Mouse (Mus musculus): ENCODE data around the gene Afg1l.
A peak's percentile ranks its signal among the peaks of the same experiment; 100 is the strongest.

DNA sequence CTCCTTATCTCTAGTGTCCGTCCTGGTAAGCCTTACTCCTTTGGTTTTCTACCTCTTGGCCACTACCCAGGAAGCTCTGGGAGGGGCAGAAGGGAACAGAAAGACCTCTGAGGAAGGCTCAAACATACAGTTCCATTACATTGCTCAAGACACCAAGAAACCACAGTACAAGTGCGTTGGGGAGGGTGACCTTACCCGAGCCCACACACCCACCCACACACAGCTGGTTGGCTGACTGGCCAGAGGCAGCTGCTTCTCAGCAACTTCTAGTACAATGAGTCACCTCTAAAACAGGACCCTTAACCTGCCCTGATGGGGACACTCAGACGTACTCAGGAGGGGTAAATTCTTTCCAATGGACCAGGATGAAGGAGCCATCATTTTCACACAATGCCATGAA, 184.5 kb downstream of the Afg1l start:
- TF ChIP-seq CTCF (IDR thresholded peaks at IDR 0.05) (no peak), EP300 (IDR thresholded peaks at IDR 0.05) (peak; percentile 95)
